Mouse (Mus musculus) liver, adult 2 months (tissue): ENCODE measurements around the gene Marveld3. TPM values are rescaled to one million over a fixed set of nuclear protein-coding genes. Genes with fewer than 3 reads are reported as not detected.

Source experiments
- DNase-seq: peaks from one replicate; pipeline ENCODE4 v3.0.0-alpha.2; 2011; ENCODE audit warnings: low read depth, low spot score; ENCODE audit errors: extremely low read depth
- H3K27ac ChIP-seq: fragments of 200-500 bp; replicated peaks from 2 replicates; pipeline ENCODE4 v1.5.1; 2012; ENCODE audit warnings: low read depth, mild to moderate bottlenecking, control low read depth, inconsistent platforms, low read length; ENCODE audit not compliant: insufficient read depth
- H3K27me3 ChIP-seq: fragments of 200-500 bp; 2 replicates; pipeline ENCODE4 v1.6.1; 2012; ENCODE audit warnings: mild to moderate bottlenecking, moderate library complexity, low read length, inconsistent platforms; ENCODE audit not compliant: control insufficient read depth, insufficient read depth
- H3K36me3 ChIP-seq: fragments of 200-500 bp; 2 replicates; pipeline ENCODE4 v1.6.1; 2012; ENCODE audit warnings: low read length, inconsistent platforms; ENCODE audit not compliant: control insufficient read depth, insufficient read depth
- H3K4me1 ChIP-seq: fragments of 200-500 bp; 2 replicates; pipeline ENCODE4 v1.6.1; 2011; ENCODE audit warnings: low read length; ENCODE audit not compliant: control insufficient read depth, insufficient read depth
- H3K4me3 ChIP-seq: fragments of 200-500 bp; 2 replicates; pipeline ENCODE4 v1.5.1; 2011; ENCODE audit warnings: low read depth, mild to moderate bottlenecking, control low read depth, low read length, moderate library complexity; ENCODE audit not compliant: insufficient read depth
- H3K79me2 ChIP-seq: fragments of 200-500 bp; 2 replicates; pipeline ENCODE4 v1.6.1; 2012; ENCODE audit warnings: inconsistent platforms, mild to moderate bottlenecking, low read length, moderate library complexity; ENCODE audit not compliant: control insufficient read depth, insufficient read depth
- H3K9ac ChIP-seq: fragments of 200-500 bp; 2 replicates; pipeline ENCODE4 v1.6.1; 2012; ENCODE audit warnings: low read depth, mild to moderate bottlenecking, control low read depth, inconsistent platforms, low read length
- CTCF ChIP-seq: fragments of 200-500 bp; IDR thresholded peaks from 2 replicates; pipeline ENCODE4 v1.5.1; 2011; ENCODE audit warnings: low read depth, low read length, control low read depth
- POLR2A ChIP-seq: fragments of 200-500 bp; IDR thresholded peaks from 2 replicates; pipeline ENCODE4 v1.6.1; 2011; ENCODE audit warnings: low read length, control low read depth; ENCODE audit not compliant: insufficient read depth; ENCODE audit errors: extremely low read depth
- WGBS: fragments of 180-500 bp; shearing (Covaris S2); methylation state at CpG from one replicate; pipeline ENCODE4 v1.1.7; 2018; 5-methylcytosine and 5-hydroxymethylcytosine counted together
- polyA plus RNA-seq: library from polyadenylated mRNA; depleted of rRNA; stranded (reverse); fragments of >200 nt; gene quantifications from 2 replicates; pipeline ENCODE4 v1.2.3, GENCODE M21; 2012; rRNA removed
- total RNA-seq: library from RNA; depleted of rRNA; stranded (reverse); fragments of >200 nt; gene quantifications from 2 replicates; pipeline ENCODE4 v1.2.3, GENCODE M21; 2014; rRNA removed

The Marveld3 gene
- total and polyA plus RNA-seq, 2 experiments, result 0.23 to 0.37 TPM

DNA sequence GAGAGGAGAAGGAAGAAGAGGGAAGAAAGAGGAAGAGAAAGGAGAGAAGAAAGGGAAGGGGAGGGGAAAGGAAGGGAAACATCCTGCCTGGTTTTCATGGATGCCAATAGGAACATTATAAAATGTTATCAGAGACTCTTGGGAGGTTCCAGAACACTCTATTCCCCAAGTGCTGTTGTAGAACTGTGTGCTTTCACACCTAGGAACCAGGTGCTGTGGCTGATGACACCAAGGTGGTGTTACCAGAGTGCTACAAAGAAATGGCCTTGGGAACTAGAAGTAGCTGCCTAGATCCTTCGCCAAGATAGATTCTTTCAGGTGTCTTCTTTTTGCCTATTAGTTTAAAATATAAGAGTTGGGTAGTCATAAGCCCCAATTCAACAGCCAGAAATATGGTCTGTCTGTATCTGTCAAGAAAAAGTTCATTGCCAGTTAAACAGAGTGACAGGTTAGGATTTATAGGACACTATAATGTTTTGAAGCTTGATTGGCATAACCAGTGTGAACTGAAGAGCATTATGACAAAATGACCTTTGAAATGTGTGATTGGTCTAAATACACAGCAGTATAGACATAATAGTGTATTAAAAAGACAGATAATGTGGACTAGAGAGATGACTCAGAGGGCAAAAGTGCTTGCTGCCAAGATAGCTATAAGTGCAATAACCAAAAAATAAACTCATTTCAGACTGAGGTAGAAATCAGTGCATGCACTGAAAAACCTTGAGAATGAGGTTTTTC lies 56.9 kb downstream of the Marveld3 start:
- H3K27ac ChIP-seq, result no peak overlapping the region
- H3K27me3 ChIP-seq, result no peaks in the 10 kb centered on the region
- DNase-seq, result no peak
- no peaks in the 10 kb centered on the region for H3K4me1 ChIP-seq
- H3K9ac ChIP-seq, result no peak overlapping the region
- TF ChIP-seq POLR2A, result no peak
- no peak for TF ChIP-seq CTCF
- peaks cover 9% of the 10 kb centered on the region; the same call in 1 of the 2 replicates for H3K36me3 ChIP-seq
- no peaks in the 10 kb centered on the region for H3K79me2 ChIP-seq
- H3K4me3 ChIP-seq, result no peak overlapping the region
- 98% methylated on average over 1 of the region's 1 CpGs for WGBS

GRCm38 (mm10) chr8:109903909-109904469 lies 58.0 kb downstream of the Marveld3 start:
- TF ChIP-seq CTCF, result no peak
- no peak for TF ChIP-seq POLR2A
- Histone ChIP-seq H3K9ac (no peak overlapping the region), H3K27me3 (no peaks in the 10 kb centered on the region), H3K36me3 (peaks cover 9% of the 10 kb centered on the region; the same call in 1 of the 2 replicates), H3K4me1 (no peaks in the 10 kb centered on the region), H3K4me3 (no peak overlapping the region), H3K27ac (no peak overlapping the region), H3K79me2 (no peaks in the 10 kb centered on the region)
- no peak for DNase-seq
- 86% methylated on average over 10 of the region's 10 CpGs for WGBS

DNA sequence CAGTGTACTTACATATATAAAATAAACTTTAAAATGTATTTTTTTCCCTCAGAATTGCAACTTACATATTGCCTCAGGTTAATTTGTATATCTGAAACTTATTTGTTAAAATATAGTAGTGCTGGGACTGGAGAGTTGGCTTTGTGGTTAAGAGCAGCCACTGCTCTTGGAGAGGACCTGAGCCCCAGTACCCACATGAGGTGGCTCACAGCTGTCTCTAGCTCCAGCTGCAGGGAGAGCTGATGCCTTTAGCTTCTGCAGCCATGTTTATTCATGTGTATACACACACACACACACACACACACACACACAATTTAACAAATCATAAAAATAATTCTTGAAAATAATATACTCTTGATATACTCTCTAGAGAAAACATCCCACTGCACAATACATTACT lies 59.6 kb downstream of the Marveld3 start:
- H3K4me3 ChIP-seq, result no peak overlapping the region
- peaks cover 6% of the 10 kb centered on the region; the same call in 1 of the 2 replicates for H3K36me3 ChIP-seq
- no peak for TF ChIP-seq POLR2A
- no peak for TF ChIP-seq CTCF

More for the DNA sequence above, 59.6 kb downstream of the Marveld3 start:
- H3K27me3 ChIP-seq, result no peaks in the 10 kb centered on the region
- H3K79me2 ChIP-seq, result no peaks in the 10 kb centered on the region
- no peak overlapping the region for H3K9ac ChIP-seq
- no peak for DNase-seq
- no peak overlapping the region for H3K27ac ChIP-seq
- no peaks in the 10 kb centered on the region for H3K4me1 ChIP-seq

Other genes with a start within 250 kb of the Marveld3 start
- 6.3 and 7.5 TPM in 2 replicates for gene Atxn1l, start 224.5 kb downstream of the Marveld3 start, total RNA-seq
- gene Atxn1l, start 224.5 kb downstream of the Marveld3 start, polyA plus RNA-seq, result 5.9 and 6.2 TPM in 2 replicates
- 54.8 and 57.8 TPM in 2 replicates for gene Ap1g1, start 183.6 kb downstream of the Marveld3 start, total RNA-seq
- 28.0 and 28.2 TPM in 2 replicates for gene Ap1g1, start 183.6 kb downstream of the Marveld3 start, polyA plus RNA-seq
- 0.92 and 1.3 TPM in 2 replicates for gene Phlpp2, start 93.7 kb downstream of the Marveld3 start, total RNA-seq
- gene Phlpp2, start 93.7 kb downstream of the Marveld3 start, polyA plus RNA-seq, result 0.76 and 1.2 TPM in 2 replicates
- 815 and 1,088 TPM in 2 replicates for gene Tat, start 28.2 kb upstream of the Marveld3 start, total RNA-seq
- gene Tat, start 28.2 kb upstream of the Marveld3 start, polyA plus RNA-seq, result 868 and 1,411 TPM in 2 replicates
- 0.18 and 0.20 TPM in 2 replicates for gene Chst4, start 77.5 kb upstream of the Marveld3 start, total RNA-seq
- gene Chst4, start 77.5 kb upstream of the Marveld3 start, polyA plus RNA-seq, result 0.22 and 0.39 TPM in 2 replicates
- gene Zfp612, start 117.5 kb upstream of the Marveld3 start, total RNA-seq, result 4.1 and 4.6 TPM in 2 replicates
- 1.2 and 1.5 TPM in 2 replicates for gene Zfp612, start 117.5 kb upstream of the Marveld3 start, polyA plus RNA-seq
- gene Gm21964, start 139.0 kb upstream of the Marveld3 start, total RNA-seq, result not detected in 2 replicates
- not detected in 2 replicates for gene Gm21964, start 139.0 kb upstream of the Marveld3 start, polyA plus RNA-seq
- gene Gm17720, start 140.6 kb upstream of the Marveld3 start, total RNA-seq, result not detected in 2 replicates
- gene Gm17720, start 140.6 kb upstream of the Marveld3 start, polyA plus RNA-seq, result not detected in 2 replicates
- gene Calb2, start 206.0 kb upstream of the Marveld3 start, total RNA-seq, result not detected in 2 replicates
- gene Calb2, start 206.0 kb upstream of the Marveld3 start, polyA plus RNA-seq, result not detected in 2 replicates